Comparison of ENCODE assay signal across 8 mouse cellular contexts in the genomic region with DNA sequence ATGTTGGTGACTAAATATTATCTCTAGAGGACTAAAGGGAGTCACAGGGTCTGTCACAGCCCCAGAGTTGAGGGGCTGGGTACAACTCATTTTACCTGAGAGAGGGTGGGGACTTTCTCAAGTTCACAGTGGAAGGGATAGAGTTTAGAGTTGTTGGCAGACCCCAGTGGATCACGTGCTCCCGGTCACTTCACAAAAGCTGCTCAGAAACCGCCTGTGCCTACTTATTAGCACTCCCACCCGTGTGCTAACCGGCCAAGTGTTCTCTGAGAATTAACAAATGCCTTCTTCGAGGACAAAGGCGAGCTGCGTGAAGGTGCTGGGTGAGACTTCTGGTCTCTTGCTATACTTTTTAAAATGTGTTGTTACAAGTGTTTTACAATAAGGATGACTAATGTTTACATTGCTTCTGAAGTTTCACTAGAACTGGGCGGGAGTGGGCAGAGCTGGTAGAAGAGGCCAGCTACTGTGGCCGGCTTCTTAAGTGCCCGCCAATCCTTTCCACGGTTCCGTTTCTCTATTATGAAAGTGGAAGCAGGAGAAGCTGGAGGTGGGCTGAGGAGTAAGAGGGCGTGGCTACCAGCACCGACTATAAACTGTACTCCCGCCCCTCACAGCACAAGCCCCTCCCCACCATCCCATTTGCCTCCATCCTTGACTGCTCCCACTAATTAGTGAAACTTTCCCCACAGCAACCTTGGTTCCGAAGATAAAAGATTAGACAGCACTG. TPM values are rescaled to one million over a fixed set of nuclear protein-coding genes. Genes with fewer than 3 reads are reported as not detected.
A peak's percentile ranks its signal among the peaks of the same experiment; 100 is the strongest.
DNase-seq lines count a peak whose midpoint lies in the region; ATAC-seq and TF ChIP-seq lines count a peak whose summit lies in the region.

No protein-coding gene starts in this region.

- DNase-seq in ES-CJ7 (ENCODE audit: low read depth, low spot score) = peak; percentile 41
- peak; percentile 69 for DNase-seq in lung, embryonic 14.5 days
- DNase-seq in right cerebral cortex, postnatal 4 days = no peak
- DNase-seq in layer of hippocampus, adult 18-20 months (ENCODE audit: low spot score in 2 of 2) = no peak
- DNase-seq in cerebellum, postnatal 10 days = no peak
- DNase-seq in layer of hippocampus, postnatal 10 days (ENCODE audit: low spot score in 2 of 2) = no peak

- no peaks in the 10 kb centered on the region for H3K36me3 ChIP-seq in C2C12 (ENCODE audit: control insufficient read depth, insufficient read depth)
- no peaks in the 10 kb centered on the region for H3K36me3 ChIP-seq in intestine, postnatal 0 days (ENCODE audit: control insufficient read depth, insufficient read depth)
- no peaks in the 10 kb centered on the region for H3K36me3 ChIP-seq in lung, embryonic 14.5 days (ENCODE audit: insufficient read depth)

- no peak overlapping the region for H3K27ac ChIP-seq in intestine, postnatal 0 days (ENCODE audit: low read depth, low read length)
- H3K27ac ChIP-seq in lung, embryonic 14.5 days (ENCODE audit: low read depth) = peak overlapping the region; percentile 51

- peak overlapping the region; percentile 57 for H3K4me2 ChIP-seq in intestine, postnatal 0 days (replicated peaks; ENCODE audit: low read depth)
- H3K4me2 ChIP-seq in lung, embryonic 14.5 days = peak overlapping the region; percentile 40

- H3ac ChIP-seq in C2C12 (ENCODE audit: control insufficient read depth, insufficient read length, low read depth) = no peak overlapping the region

- no peak for TF ChIP-seq CTCF in C2C12 (IDR thresholded peaks at IDR 0.05; ENCODE audit: control insufficient read depth, insufficient read depth, insufficient read length)
- no peak for TF ChIP-seq CTCF in intestine, postnatal 0 days (IDR thresholded peaks at IDR 0.05; ENCODE audit: low read depth)
- no peak for TF ChIP-seq CTCF in lung, embryonic 14.5 days (IDR thresholded peaks at IDR 0.05; ENCODE audit: low read depth)

- peak; percentile 59; the same call in 1 of the 2 replicates for ATAC-seq in intestine, postnatal 0 days
- ATAC-seq in lung, embryonic 14.5 days (ENCODE audit: insufficient read depth) = peak; percentile 90

- H3K4me1 ChIP-seq in intestine, postnatal 0 days (replicated peaks; ENCODE audit: control insufficient read depth, insufficient read depth, low read length) = 0 out of 2 replicates have a peak, but pooled peaks cover 3% of the 10 kb centered on the region
- no peaks in the 10 kb centered on the region for H3K4me1 ChIP-seq in lung, embryonic 14.5 days (ENCODE audit: insufficient read depth)

- no peak overlapping the region for H3K4me3 ChIP-seq in C2C12 (ENCODE audit: insufficient read depth, poor library complexity, severe bottlenecking)
- H3K4me3 ChIP-seq in intestine, postnatal 0 days (ENCODE audit: low read depth, low read length) = peak overlapping the region; percentile 22
- peak overlapping the region; percentile 11; the same call in 1 of the 2 replicates for H3K4me3 ChIP-seq in lung, embryonic 14.5 days (ENCODE audit: low read depth, low read length)

- H3K27me3 ChIP-seq in C2C12 (ENCODE audit: control insufficient read depth, insufficient read depth, insufficient read length) = no peaks in the 10 kb centered on the region
- no peaks in the 10 kb centered on the region for H3K27me3 ChIP-seq in intestine, postnatal 0 days (replicated peaks; ENCODE audit: control insufficient read depth, insufficient read depth, low read length)
- no peaks in the 10 kb centered on the region for H3K27me3 ChIP-seq in lung, embryonic 14.5 days (ENCODE audit: insufficient read depth, low read length)

- H3K79me2 ChIP-seq in C2C12 (ENCODE audit: control insufficient read depth, insufficient read depth) = no peaks in the 10 kb centered on the region

- WGBS in intestine, postnatal 0 days = 21% methylated on average over 17 of the region's 17 CpGs
- WGBS in lung, embryonic 14.5 days = 16% methylated on average over 17 of the region's 17 CpGs

- H3K9me3 ChIP-seq in intestine, postnatal 0 days (ENCODE audit: control insufficient read depth) = no peaks in the 10 kb centered on the region
- no peaks in the 10 kb centered on the region for H3K9me3 ChIP-seq in lung, embryonic 14.5 days (ENCODE audit: low read depth, low read length)

- no peaks in the 10 kb centered on the region for H3K79me3 ChIP-seq in C2C12 (ENCODE audit: low read depth)

- H3K9ac ChIP-seq in intestine, postnatal 0 days (ENCODE audit: low read depth, low read length) = peak overlapping the region; percentile 17; the same call in 1 of the 2 replicates
- H3K9ac ChIP-seq in lung, embryonic 14.5 days = peak overlapping the region; percentile 1; the same call in 1 of the 2 replicates

TF ChIP-seq in C2C12, 6 proteins besides CTCF, POLR2A, EP300 and RAD21:
- TF ChIP-seq MYOG (IDR thresholded peaks at IDR 0.05; ENCODE audit: control insufficient read depth, extremely low read depth, insufficient read length) (no peak), USF1 (IDR thresholded peaks at IDR 0.05; ENCODE audit: low read depth) (peak; percentile 54)

RNA-seq across cellular contexts. Expression of a gene that starts 11.5 kb away (rescaled TPM):
- 0.30 TPM for polyA plus RNA-seq in C2C12 (2012; fragmentation: generic; extraction: Trizol)
- 0.05 TPM in 1 of 2 replicates, not detected in the other for polyA plus RNA-seq in intestine, postnatal 0 days (2015; fragmentation: Nextera tagmentation; extraction: Ambion mirVana)
- polyA plus RNA-seq in lung, embryonic 14.5 days (2014; fragmentation: Nextera tagmentation; extraction: Ambion mirVana) = 0.17 TPM in 1 of 2 replicates, not detected in the other
- under 1 TPM in 1 of 2 experiments, not detected in 1; 0.57 TPM for total RNA-seq in layer of hippocampus, adult 18-20 months (2021)
- not detected for total RNA-seq in layer of hippocampus, postnatal 10 days (2021)

RNA-seq across cellular contexts. Expression of a gene that starts 21.1 kb away (rescaled TPM):
- polyA plus RNA-seq in C2C12 (2012; fragmentation: generic; extraction: Trizol) = 6.3 TPM
- 0.93 and 0.94 TPM in 2 replicates for polyA plus RNA-seq in intestine, postnatal 0 days (2015; fragmentation: Nextera tagmentation; extraction: Ambion mirVana)
- 0.41 and 0.46 TPM in 2 replicates for polyA plus RNA-seq in lung, embryonic 14.5 days (2014; fragmentation: Nextera tagmentation; extraction: Ambion mirVana)
- total RNA-seq in layer of hippocampus, adult 18-20 months (2021) = 1 to 10 TPM in 1 of 2 experiments, under 1 TPM in 1; 0.89 to 1.4 TPM
- total RNA-seq in layer of hippocampus, postnatal 10 days (2021) = 1 to 10 TPM; 1.1 to 1.5 TPM

RNA-seq across cellular contexts. Expression of a gene that starts 51.4 kb away (rescaled TPM):
- 130 TPM for polyA plus RNA-seq in C2C12 (2012; fragmentation: generic; extraction: Trizol)
- polyA plus RNA-seq in intestine, postnatal 0 days (2015; fragmentation: Nextera tagmentation; extraction: Ambion mirVana) = 7.1 and 7.5 TPM in 2 replicates
- 68.7 and 80.2 TPM in 2 replicates for polyA plus RNA-seq in lung, embryonic 14.5 days (2014; fragmentation: Nextera tagmentation; extraction: Ambion mirVana)
- 100 to 1,000 TPM; 148 to 178 TPM for total RNA-seq in layer of hippocampus, adult 18-20 months (2021)
- 100 to 1,000 TPM; 250 to 259 TPM for total RNA-seq in layer of hippocampus, postnatal 10 days (2021)

Comparison
In these comparisons a context has a peak if more than half of its experiments do, and no peak if none do; other contexts are left out.
1. DNase-seq: peak in ES-CJ7 (single experiment) and lung, embryonic 14.5 days (single experiment); none in right cerebral cortex, postnatal 4 days (single experiment), layer of hippocampus, adult 18-20 months (0 of 2), cerebellum, postnatal 10 days (0 of 2) and layer of hippocampus, postnatal 10 days (0 of 2).